Mouse (Mus musculus): ENCODE measurements around the gene Il20ra.

- TF ChIP-seq CTCF (IDR thresholded peaks at IDR 0.05; ENCODE audit: extremely low read depth, insufficient read length, insufficient replicate concordance, low read depth, low read length) (no peak), POLR2A (IDR thresholded peaks at IDR 0.05; ENCODE audit: low read depth, low read length) (no peak)
Measured at GRCm38 (mm10) chr10:19672015-19672414, 40.4 kb upstream of the Il20ra start.
